Mouse (Mus musculus) gastrocnemius, postnatal 36 days (tissue): ENCODE data around the gene Uhrf1bp1. TPM values are rescaled to one million over a fixed set of nuclear protein-coding genes. Genes with fewer than 3 reads are reported as not detected.
"Not testable (repeated sequence)": the region's sequence is repeated elsewhere in the genome, so short reads cannot be mapped to it uniquely, and the experiment has no call there.

Source experiments
- DNase-seq, 2 experiments: peaks; one replicate each; pipeline ENCODE4 v3.0.0; 2022
- intact Hi-C: fragments of 180-260 bp; cut with DNase I; formaldehyde crosslinking; loops from one replicate; pipeline ENCODE4 v1.15.1; 2025
- total RNA-seq, 2 experiments: library from RNA; stranded (reverse); gene quantifications; 2 replicates each; pipeline ENCODE4 v1.2.3; 2021

Uhrf1bp1 gene
- total RNA-seq, 2 experiments from 2014 or later, result 17.0 to 26.8 TPM

GRCm38 (mm10) chr17:27830411-27830810 lies 25.8 kb upstream of the Uhrf1bp1 start:
- intact Hi-C loops, result no loop called here
- no peak for DNase-seq

- intact Hi-C loops, DNase-seq: not testable (repeated sequence)
Observed at GRCm38 (mm10) chr17:27837850-27838249, 18.4 kb upstream of the Uhrf1bp1 start, which contains the start of gene Snrpc. Snrpc (plus strand) TSS chr17:27838150.

GRCm38 (mm10) chr17:27839469-27840252 lies 16.6 kb upstream of the Uhrf1bp1 start:
- intact Hi-C loops, result loop anchor here (2.0 kb wide), 1 partner anchor 67 kb away; no protein-coding TSS in a partner anchor
- peak; percentile 88 to 92 for DNase-seq

GRCm38 (mm10) chr17:27848351-27848750 lies 7.9 kb upstream of the Uhrf1bp1 start:
- intact Hi-C loops, result no loop called here
- no peak for DNase-seq

GRCm38 (mm10) chr17:27851076-27851475 lies 5.2 kb upstream of the Uhrf1bp1 start:
- intact Hi-C loops, result no loop called here
- peak in 1 of 2 experiments; percentile 15 for DNase-seq

- intact Hi-C loops, result no loop called here
- DNase-seq, result peak; percentile 24 to 53
Observed at GRCm38 (mm10) chr17:27856798-27857648, 782 bp downstream of the Uhrf1bp1 start.

- intact Hi-C loops, result no loop called here
- DNase-seq, result no peak
Observed at GRCm38 (mm10) chr17:27857649-27858475, 1.6 kb downstream of the Uhrf1bp1 start.

GRCm38 (mm10) chr17:27859131-27859530 lies 2.9 kb downstream of the Uhrf1bp1 start:
- intact Hi-C loops, result no loop called here
- no peak for DNase-seq

GRCm38 (mm10) chr17:27865461-27865860 lies 9.2 kb downstream of the Uhrf1bp1 start:
- intact Hi-C loops, result no loop called here

GRCm38 (mm10) chr17:27866737-27867136 lies 10.5 kb downstream of the Uhrf1bp1 start:
- intact Hi-C loops, result no loop called here
- DNase-seq, result no peak

More at GRCm38 (mm10) chr17:27865461-27865860, 9.2 kb downstream of the Uhrf1bp1 start:
- DNase-seq, result no peak

- intact Hi-C loops, result no loop called here
- DNase-seq, result no peak
Observed at GRCm38 (mm10) chr17:27871851-27872250, 15.6 kb downstream of the Uhrf1bp1 start.

- intact Hi-C loops, result no loop called here
- DNase-seq, result no peak
Observed at GRCm38 (mm10) chr17:27873583-27873982, 17.3 kb downstream of the Uhrf1bp1 start.

GRCm38 (mm10) chr17:27874510-27874909 lies 18.3 kb downstream of the Uhrf1bp1 start:
- intact Hi-C loops, result no loop called here
- no peak for DNase-seq

GRCm38 (mm10) chr17:27881518-27881917 lies 25.3 kb downstream of the Uhrf1bp1 start:
- intact Hi-C loops, result loop anchor here (5.0 kb wide), 2 partner anchors 54 to 229 kb away; no protein-coding TSS in a partner anchor
- DNase-seq, result peak in 1 of 2 experiments; percentile 26

- no peak for DNase-seq
- intact Hi-C loops, result loop anchor here (5.0 kb wide), 2 partner anchors 56 to 231 kb away; no protein-coding TSS in a partner anchor
Observed at GRCm38 (mm10) chr17:27883129-27883528, 26.9 kb downstream of the Uhrf1bp1 start.

- DNase-seq, result no peak
- intact Hi-C loops, result loop anchor here (5.0 kb wide), 2 partner anchors 57 to 232 kb away; no protein-coding TSS in a partner anchor
Observed at GRCm38 (mm10) chr17:27883994-27884393, 27.8 kb downstream of the Uhrf1bp1 start.

- intact Hi-C loops, result no loop called here
- DNase-seq, result no peak
Observed at GRCm38 (mm10) chr17:27886499-27887210, 30.4 kb downstream of the Uhrf1bp1 start.

- intact Hi-C loops, result loop anchor here (2.0 kb wide), 2 partner anchors 67 to 171 kb away; no protein-coding TSS in a partner anchor
- peak; percentile 88 to 93 for DNase-seq
Observed at GRCm38 (mm10) chr17:27907512-27908205, 51.4 kb downstream of the Uhrf1bp1 start.
